ENCODE assay signal across 27 mouse cellular contexts in the genomic region with DNA sequence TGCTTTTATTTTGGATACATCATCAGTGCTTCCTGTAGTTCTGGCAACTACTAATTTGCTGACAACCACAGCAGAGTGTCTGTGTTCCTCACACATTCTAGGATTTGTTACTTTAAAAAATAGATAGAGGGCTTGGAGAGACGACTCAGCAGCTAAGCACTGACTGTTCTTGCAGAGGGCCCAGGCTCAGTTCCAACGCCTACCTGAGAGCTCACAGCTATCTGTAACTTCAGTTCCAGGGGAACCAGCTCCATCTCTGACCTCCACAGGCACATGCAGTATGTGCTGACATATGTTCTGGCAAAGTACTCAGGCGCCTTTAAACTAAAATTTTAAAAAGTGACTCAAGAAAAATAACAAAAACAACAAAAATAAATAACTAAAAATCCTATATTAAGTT.
"Had no signal": no experiment of that assay in that cellular context is flagged by ENCODE, and none has a peak within 500 bp of the region (broad histone marks: within the 10 kb centered on the region; RNA-seq: fewer than 3 reads in every experiment).

No protein-coding gene starts in this region.

- H3K9me3 ChIP-seq: heart, embryonic 13.5 days; heart, embryonic 15.5 days; kidney, embryonic 15.5 days; limb, embryonic 13.5 days; limb, embryonic 15.5 days; liver, embryonic 12.5 days had no signal

- H3K4me1 ChIP-seq: heart, embryonic 13.5 days; heart, embryonic 15.5 days; kidney, embryonic 15.5 days; limb, embryonic 13.5 days; limb, embryonic 15.5 days; liver, embryonic 12.5 days had no signal

- H3K4me2 ChIP-seq: heart, embryonic 11.5 days; heart, embryonic 13.5 days; heart, embryonic 15.5 days; hindbrain, embryonic 14.5 days; kidney, embryonic 15.5 days; limb, embryonic 13.5 days; limb, embryonic 15.5 days; liver, embryonic 12.5 days had no signal

- H3K4me3 ChIP-seq: gastrocnemius, adult 2 months; heart, adult 2 months; heart, embryonic 13.5 days; heart, embryonic 15.5 days; kidney, embryonic 15.5 days; limb, embryonic 13.5 days; limb, embryonic 15.5 days; liver, embryonic 12.5 days had no signal

- H3K27me3 ChIP-seq: heart, embryonic 13.5 days; heart, embryonic 15.5 days; kidney, embryonic 15.5 days; limb, embryonic 13.5 days; limb, embryonic 15.5 days; liver, embryonic 12.5 days had no signal

- H3K27ac ChIP-seq: gastrocnemius, adult 2 months; heart, adult 2 months; heart, embryonic 13.5 days; heart, embryonic 15.5 days; hindbrain, embryonic 14.5 days; kidney, embryonic 15.5 days; kidney, postnatal 0 days; limb, embryonic 13.5 days; limb, embryonic 15.5 days; liver, embryonic 12.5 days; liver, embryonic 14.5 days had no signal

- DNase-seq: gastrocnemius, adult 2 months; gastrocnemius, postnatal 10 days; gastrocnemius, postnatal 36 days; heart, adult 11 months; heart, adult 2 months; heart, postnatal 14 days; heart, postnatal 36 days; kidney, adult 11 months; kidney, adult 2 months; kidney, adult 9 months; kidney, postnatal 14 days; kidney, postnatal 36 days; layer of hippocampus, adult 9-11 months; layer of hippocampus, postnatal 36 days; left cerebral cortex, postnatal 4 days had no signal

- ATAC-seq: hindbrain, embryonic 16.5 days; inflammation-experienced regulatory T-cells, adult 6 months; liver, embryonic 12.5 days had no signal

- H3K9ac ChIP-seq: heart, embryonic 13.5 days; heart, embryonic 15.5 days; hindbrain, embryonic 14.5 days; kidney, embryonic 15.5 days; limb, embryonic 13.5 days; limb, embryonic 15.5 days; liver, embryonic 12.5 days; liver, embryonic 14.5 days had no signal
